Mouse (Mus musculus) testis, adult 2 months (tissue): ENCODE results near the gene Mef2a.

Experiments used
- CTCF ChIP-seq: fragments of 200-500 bp; IDR thresholded peaks from 2 replicates; pipeline ENCODE4 v1.5.1; 2012; ENCODE audit warnings: low read depth, mild to moderate bottlenecking, inconsistent platforms, low read length, moderate library complexity; ENCODE audit not compliant: control insufficient read depth, insufficient read depth, insufficient replicate concordance
- POLR2A ChIP-seq: fragments of 200-500 bp; IDR thresholded peaks from 2 replicates; pipeline ENCODE4 v1.6.1; 2012; ENCODE audit warnings: low read depth, mild to moderate bottlenecking, inconsistent platforms, low read length, moderate library complexity; ENCODE audit not compliant: control insufficient read depth

- no peak for TF ChIP-seq CTCF
- no peak for TF ChIP-seq POLR2A
These were observed 1.2 kb downstream of the Mef2a start for GRCm38 (mm10) chr7:67371351-67371890.
